Mouse (Mus musculus): ENCODE data around the gene Lmntd2.

DNA sequence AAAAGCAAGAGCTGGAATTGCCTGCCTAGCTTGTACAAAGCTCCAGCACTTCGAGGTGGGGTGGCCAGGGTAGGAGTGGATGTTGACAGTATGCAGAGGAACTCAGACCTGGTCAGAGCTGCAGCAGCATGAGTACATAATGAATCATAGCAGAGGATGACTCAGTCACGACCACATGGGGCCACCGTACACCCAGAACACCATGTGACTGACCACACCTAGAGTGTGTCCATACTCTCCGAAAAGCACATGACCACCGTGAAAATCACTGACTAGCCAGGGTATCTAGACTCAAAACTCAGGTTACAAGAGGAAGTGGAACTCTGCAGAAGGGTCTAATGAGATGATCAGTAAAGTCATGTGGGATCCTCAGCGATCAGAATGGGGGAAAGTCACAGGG, 49.0 kb downstream of the Lmntd2 start:
- TF ChIP-seq POLR2A (IDR thresholded peaks at IDR 0.05; ENCODE audit: borderline replicate concordance, insufficient read depth, low read length) (no peak), CTCF (IDR thresholded peaks at IDR 0.05; ENCODE audit: borderline replicate concordance, insufficient read depth, low read depth, low read length) (no peak)

Data from cerebellum, adult 2 months (tissue).